Mouse (Mus musculus) bone marrow, adult 2 months (tissue): ENCODE data around the gene Nup205. TPM values are rescaled to one million over a fixed set of nuclear protein-coding genes. Genes with fewer than 3 reads are reported as not detected.

Experiments
- H3K27ac ChIP-seq: fragments of 200-500 bp; 2 replicates; pipeline ENCODE4 v1.5.1; 2012; ENCODE audit warnings: low read depth, mild to moderate bottlenecking, control low read depth, inconsistent platforms, low read length; ENCODE audit not compliant: control insufficient read depth, poor library complexity, insufficient read depth
- H3K4me1 ChIP-seq: fragments of 200-500 bp; 2 replicates; pipeline ENCODE4 v1.6.1; 2011; ENCODE audit warnings: low read length; ENCODE audit not compliant: control insufficient read depth, insufficient read depth
- H3K4me3 ChIP-seq: fragments of 200-500 bp; replicated peaks from 2 replicates; pipeline ENCODE3; 2011; ENCODE audit warnings: mild to moderate bottlenecking, low read depth, low read length, control low read depth; ENCODE audit not compliant: control insufficient read depth
- CTCF ChIP-seq: fragments of 200-500 bp; IDR thresholded peaks from 2 replicates; pipeline ENCODE4 v1.5.1; 2011; ENCODE audit warnings: low read length, control low read depth; ENCODE audit not compliant: control insufficient read depth, insufficient read depth
- POLR2A ChIP-seq: fragments of 200-500 bp; IDR thresholded peaks from 2 replicates; pipeline ENCODE4 v1.6.1; 2011; ENCODE audit warnings: low read depth, mild to moderate bottlenecking, control low read depth, low read length, borderline replicate concordance; ENCODE audit not compliant: control insufficient read depth
- WGBS: fragments of 180-500 bp; shearing (Covaris S2); methylation state at CpG from one replicate; pipeline ENCODE4 v1.1.7; 2018; 5-methylcytosine and 5-hydroxymethylcytosine counted together
- polyA plus RNA-seq: library from polyadenylated mRNA; stranded (reverse); fragments of >200 nt; gene quantifications from 2 replicates; pipeline ENCODE4 v1.2.4, GENCODE M21; 2011; ENCODE audit warnings: low replicate concordance; ENCODE audit not compliant: missing spikeins, insufficient read depth, insufficient read length

The Nup205 gene
- polyA plus RNA-seq, 1 experiment = 19.0 TPM

DNA sequence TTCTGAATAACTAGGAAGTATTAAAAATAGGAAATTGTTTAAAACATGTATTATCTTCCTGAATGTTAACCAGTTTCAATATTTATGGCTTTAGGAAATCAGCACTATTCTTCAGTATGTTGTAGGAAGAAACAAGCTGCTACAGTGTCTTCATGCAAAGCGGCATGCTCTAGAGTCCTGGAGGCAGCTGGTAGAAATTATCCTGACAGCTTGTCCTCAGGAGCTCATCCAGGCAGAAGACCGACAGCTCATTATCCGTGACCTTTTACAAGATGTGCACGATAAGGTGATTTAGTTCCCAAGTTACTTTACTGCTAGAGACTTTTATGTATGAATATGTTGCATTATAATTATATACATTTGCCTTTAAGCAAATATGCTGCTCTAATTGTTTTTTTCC, 48.5 kb downstream of the Nup205 start:
- no peaks in the 10 kb centered on the region for H3K4me1 ChIP-seq
- TF ChIP-seq CTCF (no peak), POLR2A (no peak)
- WGBS = 94% methylated on average over 4 of the region's 4 CpGs
- no peak overlapping the region for H3K27ac ChIP-seq
- H3K4me3 ChIP-seq = no peak overlapping the region

DNA sequence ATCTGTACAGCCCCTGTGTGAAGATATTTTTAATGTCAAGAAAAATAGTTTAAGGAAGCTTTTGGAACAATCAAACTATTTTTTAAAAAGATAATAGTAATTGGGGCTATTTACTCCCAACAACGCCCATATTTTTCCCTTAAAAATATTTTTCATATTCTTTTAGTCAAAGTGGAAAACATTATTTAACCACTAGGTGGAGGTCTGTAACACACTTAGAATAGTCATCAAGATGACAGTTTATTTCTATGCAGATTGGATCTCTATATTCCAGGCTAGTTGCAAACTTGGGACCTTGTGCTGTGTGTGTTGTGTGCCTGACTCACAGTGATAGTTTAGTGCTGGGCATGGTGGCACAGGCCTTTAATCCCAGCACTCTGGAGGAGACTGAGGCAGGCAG, 52.2 kb downstream of the Nup205 start:
- Histone ChIP-seq H3K4me1 (no peaks in the 10 kb centered on the region), H3K27ac (no peak overlapping the region), H3K4me3 (no peak overlapping the region)
- TF ChIP-seq CTCF (no peak), POLR2A (no peak)
- WGBS = 84% methylated on average over 1 of the region's 1 CpGs

DNA sequence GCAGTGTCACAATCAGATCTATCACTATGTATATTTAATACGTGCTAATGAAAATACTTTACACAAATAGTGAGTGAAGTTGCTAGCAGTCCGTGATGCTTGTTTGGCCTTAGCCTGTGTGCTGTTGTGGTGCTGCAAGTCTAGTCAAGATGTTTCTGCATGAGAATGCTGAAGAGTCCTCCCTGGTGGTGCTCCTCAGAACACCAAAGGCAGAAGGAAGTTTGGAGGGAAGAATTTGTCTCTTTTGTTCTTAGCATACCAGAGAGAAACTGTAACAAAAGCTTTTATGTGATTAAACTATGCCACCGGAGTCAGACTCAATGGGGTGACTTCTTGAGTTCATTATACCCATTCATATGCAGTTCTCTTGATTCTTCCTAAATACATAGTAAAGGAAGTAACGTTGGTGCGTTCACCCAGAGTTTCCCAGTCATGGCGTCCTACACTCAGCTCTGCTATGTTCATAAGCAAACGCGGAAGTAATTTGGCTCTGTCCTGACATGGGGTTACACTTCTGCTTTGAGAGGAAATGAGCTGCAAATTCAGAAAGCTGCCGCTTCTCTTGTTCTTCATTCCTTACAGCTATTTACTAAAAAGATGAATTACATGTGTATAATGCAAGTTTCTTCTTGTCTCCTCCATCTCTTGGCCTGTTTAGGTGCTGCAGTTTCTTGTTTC, 59.0 kb downstream of the Nup205 start:
- TF ChIP-seq POLR2A (no peak), CTCF (no peak)
- no peak overlapping the region for H3K4me3 ChIP-seq
- WGBS = 74% methylated on average over 9 of the region's 9 CpGs
- H3K4me1 ChIP-seq = no peaks in the 10 kb centered on the region
- no peak overlapping the region for H3K27ac ChIP-seq

DNA sequence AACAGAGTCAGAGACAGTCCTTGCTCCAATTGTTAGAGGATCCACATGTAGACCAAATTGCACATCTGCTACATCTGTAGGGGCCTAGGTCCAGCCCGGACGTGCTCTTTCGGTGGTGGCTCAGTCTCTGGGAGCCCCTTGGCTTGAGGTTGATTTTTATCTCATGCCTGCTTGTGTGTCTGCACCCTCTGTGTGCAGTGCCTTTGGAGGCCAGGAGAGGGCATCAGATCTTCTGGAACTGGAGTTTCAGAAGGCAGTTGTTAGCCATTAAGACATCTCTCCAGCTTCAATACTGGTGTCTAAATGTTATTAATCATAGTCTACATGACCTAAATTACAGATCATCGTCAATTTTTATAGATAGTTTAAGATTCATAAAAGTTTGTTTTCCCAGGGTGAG, 66.0 kb downstream of the Nup205 start:
- H3K4me1 ChIP-seq = no peaks in the 10 kb centered on the region
- WGBS = 95% methylated on average over 4 of the region's 4 CpGs
- TF ChIP-seq POLR2A (no peak), CTCF (no peak)
- H3K4me3 ChIP-seq = no peak overlapping the region
- H3K27ac ChIP-seq = no peak overlapping the region

DNA sequence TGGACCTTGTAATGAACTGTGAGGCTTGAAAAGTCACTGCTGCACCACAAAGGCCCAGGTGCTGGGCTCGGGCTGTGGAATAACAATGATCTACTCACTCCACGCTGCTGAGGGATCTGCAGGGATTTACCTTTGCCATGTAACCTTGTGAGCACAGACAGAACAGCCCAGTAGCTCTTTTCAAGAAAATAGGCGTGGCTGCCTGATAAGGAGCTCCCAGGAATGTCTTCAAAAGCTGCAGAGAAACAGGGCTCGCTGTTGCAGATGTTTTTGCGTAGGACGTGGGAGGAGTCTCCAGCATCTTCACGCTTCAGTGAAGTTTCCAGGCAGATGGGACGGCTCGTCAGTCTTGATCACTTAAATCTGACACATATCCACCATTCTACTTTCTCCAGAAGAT, 66.8 kb downstream of the Nup205 start:
- Histone ChIP-seq H3K4me3 (no peak overlapping the region), H3K4me1 (no peaks in the 10 kb centered on the region), H3K27ac (no peak overlapping the region)
- no peak for TF ChIP-seq CTCF
- no peak for TF ChIP-seq POLR2A
- 83% methylated on average over 9 of the region's 9 CpGs for WGBS

DNA sequence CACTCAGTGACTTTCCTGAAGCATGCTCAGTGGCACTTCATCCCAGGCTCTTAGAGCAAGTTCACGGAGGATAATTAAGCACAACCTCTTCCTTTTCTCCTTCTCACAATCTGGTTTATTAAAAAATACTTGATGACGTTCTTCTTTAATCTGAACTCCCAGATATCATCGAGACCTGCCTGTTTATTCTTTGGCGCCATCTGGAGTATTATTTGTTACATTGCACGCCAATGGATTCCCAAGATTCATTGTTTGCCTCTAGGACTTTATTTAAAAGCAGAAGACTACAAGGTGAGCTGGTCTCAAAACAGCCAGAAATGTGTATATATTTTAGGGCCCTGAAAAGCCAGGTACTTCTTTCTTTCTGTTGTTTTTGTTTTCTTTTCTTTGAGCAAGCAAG, 67.9 kb downstream of the Nup205 start:
- TF ChIP-seq CTCF = no peak
- no peak for TF ChIP-seq POLR2A
- Histone ChIP-seq H3K4me1 (no peaks in the 10 kb centered on the region), H3K4me3 (no peak overlapping the region), H3K27ac (no peak overlapping the region)
- 50% methylated on average over 5 of the region's 5 CpGs for WGBS

DNA sequence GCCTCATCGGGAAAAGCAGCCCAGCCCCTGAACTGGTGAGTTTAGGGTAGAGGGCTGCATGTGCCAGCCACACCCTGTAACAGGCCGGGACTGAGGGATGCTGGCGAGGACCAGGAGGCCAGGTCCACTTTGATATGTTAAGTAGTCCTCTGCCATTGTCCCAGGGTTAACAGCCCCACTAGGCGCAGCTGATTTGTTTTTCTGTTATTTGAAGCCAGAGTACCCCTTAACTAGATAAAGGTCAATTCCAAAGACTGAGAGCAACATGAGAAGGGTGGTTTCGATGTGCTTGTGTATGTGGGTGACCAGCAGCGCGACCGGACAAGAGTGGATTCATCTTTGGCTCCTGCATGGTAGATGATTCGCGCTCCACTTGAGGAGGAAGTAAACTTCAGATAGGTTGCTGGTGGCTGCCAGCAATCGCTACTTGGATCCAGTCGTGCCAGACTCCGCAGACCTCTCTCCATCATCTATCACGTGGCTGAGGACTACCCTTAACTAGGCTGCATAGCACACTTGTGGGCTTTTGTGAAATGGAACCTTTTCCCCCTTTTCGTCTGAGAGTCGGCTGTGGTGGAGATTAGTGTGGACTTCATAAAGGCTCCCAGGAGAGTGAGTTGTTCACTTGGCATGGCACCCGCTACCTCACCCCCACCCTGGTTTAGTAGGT, 74.7 kb downstream of the Nup205 start:
- Histone ChIP-seq H3K27ac (peak overlapping the region; percentile 1; the same call in 1 of the 2 replicates), H3K4me1 (peaks cover 3% of the 10 kb centered on the region), H3K4me3 (peak overlapping the region; percentile 23)
- WGBS = 87% methylated on average over 17 of the region's 17 CpGs
- TF ChIP-seq POLR2A (no peak), CTCF (no peak)

DNA sequence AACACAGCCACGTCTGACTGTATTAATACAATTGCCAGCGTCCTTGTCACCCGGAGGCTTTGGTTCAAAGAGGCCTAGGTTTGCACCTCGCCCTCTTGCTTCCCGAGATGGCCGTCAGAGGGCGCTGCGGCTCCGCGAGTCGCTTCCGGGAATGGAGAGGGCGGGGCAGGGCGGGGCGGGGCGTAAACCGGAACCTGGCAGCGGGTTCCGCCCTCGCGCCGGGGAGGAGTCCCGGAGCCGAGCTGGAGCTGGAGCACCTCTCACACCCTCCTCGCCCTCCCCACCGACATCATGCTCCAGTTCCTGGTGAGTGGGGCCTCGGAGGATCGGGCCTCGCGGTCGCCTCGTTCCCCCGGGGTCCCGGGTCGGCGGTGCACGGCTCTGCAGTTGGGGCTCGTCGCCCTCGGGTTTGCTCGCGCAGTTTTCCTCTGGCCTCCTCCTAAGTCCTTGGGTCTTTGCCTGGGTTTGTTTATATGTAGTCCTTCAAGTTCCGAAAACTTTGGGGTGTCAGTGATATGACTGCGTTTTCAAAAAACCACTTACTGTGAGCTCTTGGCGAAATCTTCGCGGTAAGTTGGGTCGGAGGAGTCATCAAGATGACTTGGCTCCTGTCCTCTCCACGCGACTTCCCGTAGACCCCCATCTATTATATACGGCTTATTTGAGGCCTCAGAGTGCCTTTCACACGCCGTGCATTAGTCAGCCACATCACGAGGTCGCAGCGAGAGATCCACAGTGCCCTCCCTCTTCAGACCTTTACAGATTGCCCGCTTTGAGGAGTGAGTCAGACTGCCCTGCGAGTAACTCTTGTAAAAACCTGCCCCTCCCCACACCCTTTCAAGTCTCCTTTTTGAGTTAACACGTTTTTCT, 75.5 kb downstream of the Nup205 start:
- WGBS = under 1% methylated on average over 60 of the region's 60 CpGs
- Histone ChIP-seq H3K4me3 (peak overlapping the region; percentile 57), H3K4me1 (peaks cover 3% of the 10 kb centered on the region), H3K27ac (peak overlapping the region; percentile 89)
- peak; percentile 99 for TF ChIP-seq POLR2A
- peak; percentile 75 for TF ChIP-seq CTCF
